Mouse (Mus musculus): ENCODE results near the gene Atp6v1fnb.

Atp6v1fnb gene

DNA sequence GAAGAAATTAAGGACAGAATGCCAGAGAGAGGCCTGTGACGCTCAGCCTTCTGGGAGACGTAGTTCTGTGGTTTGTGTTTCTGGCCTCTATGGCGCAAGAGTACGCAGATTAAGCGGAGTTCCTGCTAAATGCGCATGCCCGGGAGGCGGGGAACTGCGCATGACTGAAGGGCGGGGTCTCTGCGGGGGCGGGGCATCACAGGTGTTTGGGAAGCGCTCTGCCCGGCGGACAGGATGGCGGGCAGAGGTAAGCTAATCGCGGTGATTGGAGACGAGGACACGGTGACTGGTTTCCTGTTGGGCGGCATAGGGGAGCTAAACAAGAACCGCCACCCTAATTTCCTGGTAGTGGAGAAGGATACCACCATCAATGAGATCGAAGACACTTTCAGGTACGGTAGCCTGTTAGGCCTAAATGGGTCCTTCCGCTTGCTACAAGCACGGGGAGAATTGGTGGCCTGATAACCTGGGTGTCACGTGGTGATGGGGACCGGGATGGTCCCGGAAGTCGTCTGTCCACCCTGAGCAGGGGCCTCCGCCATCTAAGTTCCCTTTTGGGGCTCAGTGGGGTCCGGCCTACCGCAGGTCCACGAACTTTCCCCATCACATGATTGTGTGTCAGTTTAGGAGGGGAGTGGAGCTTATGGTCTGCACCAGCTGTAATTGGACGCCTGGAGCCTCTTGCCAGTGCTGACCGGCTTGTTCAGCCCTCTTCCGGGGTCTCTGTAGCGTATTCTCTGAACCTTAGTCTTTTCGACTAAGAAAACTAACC lies 3.5 kb upstream of the Atp6v1fnb start, which contains the start of gene Atp6v1f:
Atp6v1f (plus strand) TSS at position 136 of the 772 bp plus-strand sequence.
- DNase-seq (ENCODE audit: low spot score in 2 of 2): peak; percentile 91 to 94

DNA sequence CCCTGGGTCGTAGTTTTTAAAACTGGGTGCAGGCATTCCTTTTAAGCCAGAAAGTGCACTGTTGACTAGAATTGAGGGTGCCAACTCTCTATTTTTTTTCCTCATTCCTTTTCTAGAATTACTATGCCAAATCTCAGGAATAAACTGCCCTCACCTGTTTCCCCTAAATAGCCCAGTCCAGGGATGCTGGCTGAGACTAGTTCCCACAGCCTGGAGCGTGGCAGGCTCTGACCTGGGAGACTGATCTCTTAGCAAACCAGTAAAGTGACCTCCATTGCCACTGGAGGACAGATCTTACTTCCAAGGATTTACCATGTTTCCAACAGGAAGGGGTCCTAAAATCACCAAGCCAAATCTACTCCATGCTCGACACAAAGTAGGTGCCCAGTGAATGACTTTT lies 2.4 kb upstream of the Atp6v1fnb start:
- DNase-seq (ENCODE audit: low spot score in 2 of 2): no peak

DNA sequence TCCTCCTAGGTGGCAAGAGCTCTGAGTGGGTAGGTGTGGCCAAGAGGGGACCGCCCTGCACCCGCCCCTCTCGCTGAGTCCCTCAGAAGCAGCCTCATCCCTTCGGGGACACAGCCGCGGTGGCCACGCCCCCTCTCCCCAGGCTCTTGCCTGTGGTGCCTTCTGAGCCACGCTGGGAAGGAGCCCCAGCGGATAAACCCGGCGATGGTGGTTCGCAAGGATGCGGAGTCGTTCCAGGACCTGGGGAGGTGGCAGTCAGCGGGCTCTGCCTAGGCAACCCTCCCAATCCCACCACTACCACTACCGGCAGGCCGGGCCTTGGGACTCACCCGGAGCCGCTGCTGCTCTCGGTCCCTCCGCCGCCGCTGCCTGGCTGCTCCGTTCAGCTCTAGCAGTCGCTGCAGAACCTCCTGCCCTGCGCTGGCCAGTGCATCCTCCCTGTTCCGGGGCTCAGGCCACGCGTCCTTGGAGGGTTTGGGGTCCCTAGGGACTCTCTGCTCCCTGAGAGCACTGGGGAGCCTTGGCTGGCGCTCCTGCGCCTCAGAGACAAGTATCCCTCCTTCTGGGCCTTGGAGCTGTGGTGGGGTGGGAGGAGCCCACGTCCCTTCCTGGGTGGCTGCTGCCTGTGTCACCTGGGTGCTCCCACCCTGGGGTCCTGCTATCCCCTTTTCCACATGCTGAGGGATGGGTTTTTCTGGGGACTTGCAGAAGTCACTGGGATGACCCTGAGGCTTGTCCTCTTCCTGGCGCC lies 2.9 kb downstream of the Atp6v1fnb start:
- DNase-seq (ENCODE audit: low spot score in 2 of 2): peak; percentile 68 to 80

DNA sequence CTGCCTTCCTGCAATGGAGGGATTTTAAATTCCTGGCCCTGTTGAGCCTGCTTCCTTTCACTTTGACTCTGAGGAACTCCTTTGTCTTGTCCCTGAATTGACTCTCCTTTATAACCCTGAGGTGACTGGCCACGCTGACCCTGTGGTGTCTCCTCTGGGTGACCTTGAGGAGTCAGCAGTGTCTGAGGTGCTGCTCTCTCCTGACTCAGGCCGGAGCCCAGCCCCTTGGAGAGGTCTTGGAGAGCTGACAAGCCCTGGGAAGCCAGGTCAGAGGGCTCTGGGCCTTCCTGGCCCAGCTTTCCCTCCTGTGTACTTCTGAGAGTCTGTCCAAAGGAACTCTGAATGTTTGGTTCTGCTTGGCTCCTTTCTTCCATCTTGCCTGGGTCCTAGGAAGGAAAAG lies 3.5 kb downstream of the Atp6v1fnb start:
- no peak for DNase-seq (ENCODE audit: low spot score in 2 of 2)

DNA sequence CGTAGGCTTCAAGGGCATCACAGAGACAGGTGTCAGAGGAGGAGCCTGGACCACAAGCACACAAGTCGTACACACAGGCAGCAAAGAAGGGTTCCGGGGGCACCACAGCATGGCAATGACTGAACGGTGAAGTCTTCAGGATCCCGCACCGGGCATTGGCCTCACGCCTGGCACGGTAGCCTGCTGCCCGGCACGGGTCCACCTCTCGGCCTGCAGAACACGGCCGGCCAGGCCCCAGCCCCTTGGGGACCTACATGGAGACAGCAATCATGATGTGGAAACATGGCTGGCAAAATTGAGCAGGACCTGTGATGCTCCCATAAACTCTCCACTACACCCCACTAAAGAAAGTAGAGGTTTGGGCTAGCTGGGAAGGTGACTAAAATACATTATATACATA lies 11.5 kb downstream of the Atp6v1fnb start:
- no peak for DNase-seq (ENCODE audit: low spot score in 2 of 2)

DNA sequence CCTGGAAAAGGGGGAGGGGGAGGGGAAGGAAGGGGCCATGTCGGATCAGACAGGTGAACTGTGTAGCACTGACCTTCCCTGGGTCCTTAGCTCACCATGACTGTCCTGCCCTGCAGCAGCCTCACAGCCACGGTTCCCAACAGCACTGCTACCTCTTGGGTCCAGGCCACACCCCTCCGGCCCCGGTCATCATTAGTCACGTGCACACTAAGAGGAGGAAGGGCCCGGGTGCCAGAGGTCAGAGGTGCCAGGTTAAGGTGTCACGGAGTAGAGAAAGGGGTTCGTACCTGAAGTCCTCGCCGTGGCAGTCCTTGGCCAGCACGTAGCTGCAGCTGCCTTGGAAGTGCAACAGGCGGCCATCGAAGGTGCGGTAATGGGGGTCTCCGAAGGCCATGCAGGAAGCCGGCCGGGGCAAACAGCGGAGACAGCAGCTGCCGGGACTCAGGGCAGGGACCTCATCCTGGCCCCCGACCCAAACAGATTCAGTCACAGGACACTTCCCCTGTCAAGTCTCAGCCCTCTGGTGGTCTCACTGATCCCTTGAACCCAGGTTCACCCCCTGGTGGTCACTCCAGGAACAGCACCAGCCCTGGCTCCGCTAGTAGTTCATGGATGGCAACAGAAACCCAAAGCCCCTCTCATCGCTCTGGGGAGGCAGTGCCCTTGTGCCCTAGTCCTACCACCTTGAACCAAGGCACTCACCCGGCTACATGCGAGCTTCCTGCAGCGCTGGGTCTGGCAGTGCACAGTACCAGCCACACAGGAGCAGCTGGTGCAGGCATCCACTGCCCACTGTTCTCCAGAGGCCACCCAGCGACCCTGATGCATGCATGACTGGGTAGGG lies 13.7 kb downstream of the Atp6v1fnb start:
- DNase-seq (ENCODE audit: low spot score in 2 of 2): peak; percentile 29 to 60

DNA sequence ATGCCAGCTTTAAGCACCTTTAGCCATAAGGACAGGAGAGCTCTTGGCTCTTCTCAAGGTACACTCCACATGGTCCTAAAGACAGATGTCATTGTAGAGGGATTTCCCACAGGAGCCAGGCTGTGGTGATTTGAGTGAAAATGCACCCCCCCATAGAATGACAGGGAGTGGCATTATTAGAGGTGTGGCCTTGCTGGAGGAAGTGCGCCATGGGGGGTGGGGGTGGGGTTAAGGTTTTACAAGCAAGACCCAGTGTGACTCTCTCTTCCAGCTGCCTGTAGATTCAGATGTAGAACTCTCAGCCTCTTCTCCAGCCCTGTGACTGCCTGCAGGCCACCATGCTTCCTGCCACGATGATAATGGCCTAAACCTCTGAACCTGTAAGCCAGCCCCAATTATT lies 14.7 kb downstream of the Atp6v1fnb start:
- no peak for DNase-seq (ENCODE audit: low spot score in 2 of 2)

DNA sequence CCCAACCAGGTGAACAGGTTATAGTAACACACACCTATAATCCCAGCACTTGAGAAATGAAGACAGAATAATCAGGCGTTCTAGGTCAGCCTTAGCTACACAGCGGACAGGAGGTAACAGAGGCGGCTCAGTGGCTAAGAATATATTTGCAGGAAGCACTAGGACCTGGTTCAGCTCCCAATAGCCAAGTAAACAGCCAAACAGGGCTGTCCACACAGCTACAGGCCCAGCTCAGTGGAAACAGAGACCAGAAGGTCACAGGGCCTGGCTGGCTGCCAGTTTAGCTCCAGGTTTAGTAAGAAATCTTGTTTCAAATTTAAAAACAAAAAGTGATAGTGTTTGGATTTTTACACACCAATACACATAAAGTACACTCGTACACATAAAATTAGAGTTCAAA lies 22.9 kb downstream of the Atp6v1fnb start:
- no peak for DNase-seq (ENCODE audit: low spot score in 2 of 2)

DNA sequence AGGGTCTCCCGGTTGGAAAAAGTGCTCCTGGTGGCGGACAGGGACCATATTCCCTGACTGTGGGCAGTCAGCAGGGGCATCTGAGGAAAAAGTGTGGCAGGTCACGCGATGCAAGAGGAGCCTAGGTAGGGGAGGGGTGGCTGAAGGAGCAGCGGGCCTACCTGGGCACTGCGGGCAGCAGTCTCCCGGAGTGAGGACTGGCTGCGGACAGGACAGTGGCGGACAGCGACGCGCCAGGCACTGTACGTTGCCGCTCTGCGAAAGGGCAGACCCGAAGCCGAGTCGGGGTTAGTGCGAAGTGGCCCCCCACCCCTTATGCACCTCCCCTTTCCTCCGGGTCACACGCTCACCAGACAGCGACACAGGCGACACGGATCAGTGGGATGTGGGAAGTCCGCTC lies 25.0 kb downstream of the Atp6v1fnb start:
- DNase-seq (ENCODE audit: low spot score in 2 of 2): no peak

DNA sequence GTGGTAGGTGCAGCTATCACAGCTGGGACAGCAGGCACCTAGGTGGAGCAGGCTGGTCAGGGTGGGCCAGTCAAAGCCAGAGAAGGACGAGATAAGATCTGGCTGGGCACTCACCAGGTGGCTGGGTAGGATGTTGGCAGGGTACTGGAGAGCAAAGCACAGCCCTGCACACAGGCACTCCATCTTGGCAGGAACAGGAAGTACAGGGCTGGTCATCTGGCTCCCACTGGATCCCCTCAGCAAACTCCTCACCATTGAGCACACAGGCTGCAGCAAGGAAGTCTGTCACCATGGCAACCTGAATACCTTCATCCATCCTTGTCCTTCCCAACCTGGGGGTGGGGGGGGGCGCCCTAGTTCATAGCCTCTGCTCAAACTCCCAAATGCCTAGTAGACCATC lies 26.6 kb downstream of the Atp6v1fnb start:
- DNase-seq (ENCODE audit: low spot score in 2 of 2): no peak

DNA sequence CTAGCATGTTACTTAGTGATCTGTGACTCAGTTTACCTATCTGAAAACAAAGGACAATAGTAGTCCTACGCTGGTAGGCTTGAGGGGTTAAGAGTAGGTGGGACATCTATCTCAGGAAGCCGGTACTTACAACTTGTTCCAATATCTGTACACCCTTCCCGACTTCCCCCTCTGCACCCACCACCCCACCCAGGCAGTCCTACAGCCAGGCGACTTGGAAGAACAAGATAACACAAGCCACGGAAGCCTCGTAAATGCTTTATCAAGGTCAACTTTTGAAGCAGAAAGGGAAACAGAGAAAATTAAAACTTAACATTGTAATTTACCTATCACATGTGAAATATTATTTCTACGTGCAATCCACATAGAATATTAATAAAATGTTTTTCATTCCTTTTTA lies 28.9 kb downstream of the Atp6v1fnb start:
- DNase-seq (ENCODE audit: low spot score in 2 of 2): no peak

DNA sequence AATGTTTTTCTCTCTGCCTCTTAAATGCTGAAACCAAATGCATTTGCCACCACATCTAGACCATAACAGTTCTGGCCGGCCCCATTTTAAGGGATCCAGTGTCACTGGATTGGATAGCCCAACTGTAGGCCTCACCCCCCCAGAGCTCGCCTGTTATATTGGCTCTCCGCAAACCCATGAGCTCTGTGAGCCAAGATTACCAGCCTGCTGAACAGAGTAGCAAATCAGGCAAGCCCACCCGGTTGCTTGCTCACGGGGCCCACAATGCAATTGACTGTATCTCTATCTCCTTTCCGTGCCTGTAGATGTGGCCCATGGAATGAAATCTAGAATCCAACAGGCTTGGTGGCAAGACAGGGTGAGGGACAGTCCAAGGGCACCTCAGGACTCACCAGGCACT lies 29.6 kb downstream of the Atp6v1fnb start:
- DNase-seq (ENCODE audit: low spot score in 2 of 2): no peak

DNA sequence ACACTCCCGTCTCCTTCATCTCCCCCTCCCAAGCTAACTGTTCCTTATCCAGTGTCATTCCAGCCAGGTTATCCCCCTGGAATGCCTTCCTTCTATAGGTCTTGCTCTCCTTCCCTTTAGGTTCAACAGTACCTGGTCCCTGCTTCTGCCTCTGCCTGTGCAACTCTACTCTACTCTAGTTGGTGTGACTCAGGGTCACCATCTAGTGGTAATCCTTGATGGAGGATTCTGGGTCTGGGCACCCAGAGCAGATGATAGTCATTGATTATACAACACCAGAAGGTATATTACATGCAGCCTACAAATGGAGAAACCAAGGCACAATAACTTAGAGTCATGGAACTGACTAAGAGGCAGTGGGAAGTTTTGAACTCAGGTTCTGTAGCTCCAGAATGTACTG lies 30.4 kb downstream of the Atp6v1fnb start:
- no peak for DNase-seq (ENCODE audit: low spot score in 2 of 2)

DNA sequence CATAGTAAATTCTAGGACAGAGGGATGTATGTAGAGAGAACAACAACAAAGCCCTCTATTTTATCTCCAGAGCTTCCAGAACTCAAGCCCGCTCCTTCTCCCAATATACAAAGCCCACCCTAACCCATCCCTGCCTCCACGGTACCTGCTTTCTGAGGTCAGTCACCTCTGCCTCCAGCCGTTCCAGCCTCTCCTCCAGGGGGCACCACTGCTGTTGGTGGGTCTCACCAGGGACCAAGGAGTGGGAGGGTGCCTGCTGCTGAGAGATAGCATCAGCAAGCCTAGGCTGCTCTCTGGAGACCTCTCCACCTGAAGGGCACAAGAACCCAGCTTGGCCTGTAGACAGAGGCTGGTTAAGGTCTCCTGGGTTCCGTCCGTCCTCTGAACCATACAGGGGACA lies 34.3 kb downstream of the Atp6v1fnb start:
- DNase-seq (ENCODE audit: low spot score in 2 of 2): no peak

DNA sequence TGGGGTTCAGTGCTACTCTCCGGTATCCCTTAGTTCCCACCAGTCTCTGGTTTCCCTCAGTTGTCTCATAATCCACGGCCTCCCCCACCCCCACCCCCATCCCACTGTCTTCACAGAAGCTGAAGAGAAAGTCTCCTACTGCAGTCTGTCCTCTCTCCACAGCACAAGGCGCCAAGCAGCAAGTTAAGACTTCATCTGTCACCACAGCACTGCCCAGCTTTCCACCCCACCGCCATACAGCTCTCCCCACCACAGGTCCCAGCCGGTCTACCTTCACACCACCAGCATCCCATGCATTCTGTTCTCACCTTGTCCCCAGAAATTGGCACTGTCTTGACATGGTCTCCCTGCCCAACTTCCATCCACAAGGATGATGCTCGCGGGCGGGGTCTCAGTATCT lies 35.6 kb downstream of the Atp6v1fnb start:
- no peak for DNase-seq (ENCODE audit: low spot score in 2 of 2)

DNA sequence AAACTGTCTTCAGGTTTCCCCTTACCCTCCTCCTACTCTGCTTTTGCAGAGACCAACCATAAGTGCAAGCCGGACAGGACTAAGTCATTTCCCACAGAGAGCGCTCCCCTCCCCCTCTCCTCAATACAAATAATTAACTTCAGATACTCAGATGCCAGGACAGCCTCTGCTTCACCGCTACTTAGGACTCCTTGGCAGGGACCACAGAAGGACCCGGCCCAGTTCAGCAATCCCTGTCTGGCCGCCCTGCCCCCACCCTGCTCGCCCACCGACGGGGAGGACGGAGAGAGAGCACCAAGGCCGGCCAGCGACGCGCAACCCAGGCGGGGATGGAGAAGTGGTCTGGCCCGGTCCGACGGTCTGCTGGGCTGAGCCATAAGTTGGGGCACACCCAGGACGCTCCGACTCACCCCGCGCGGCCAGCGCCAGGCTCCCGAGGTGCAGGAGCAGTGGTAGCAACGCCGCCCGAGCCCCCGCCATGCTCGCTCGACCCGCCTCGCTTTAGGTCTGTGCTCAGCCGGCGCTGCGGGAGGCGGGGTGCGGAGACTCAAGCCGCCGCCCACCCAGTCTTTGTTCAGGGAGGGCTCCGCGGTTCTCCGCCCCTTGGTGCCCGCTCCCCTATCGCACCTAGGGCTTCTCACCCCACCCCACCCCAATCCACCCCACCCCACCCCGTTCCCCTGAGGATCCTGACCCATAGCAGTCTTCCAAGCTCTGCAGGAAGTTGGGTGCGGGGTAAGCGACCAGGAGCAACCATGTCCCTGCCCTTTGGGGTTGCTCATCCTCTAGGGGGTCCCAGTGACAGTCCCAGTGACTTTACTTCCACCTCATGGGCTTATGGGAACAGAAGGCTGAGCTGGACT lies 36.4 kb downstream of the Atp6v1fnb start, which contains the start of gene Kcp:
Kcp (minus strand) TSS at position 506 of the 863 bp plus-strand sequence.
- no peak for DNase-seq (ENCODE audit: low spot score in 2 of 2)

DNA sequence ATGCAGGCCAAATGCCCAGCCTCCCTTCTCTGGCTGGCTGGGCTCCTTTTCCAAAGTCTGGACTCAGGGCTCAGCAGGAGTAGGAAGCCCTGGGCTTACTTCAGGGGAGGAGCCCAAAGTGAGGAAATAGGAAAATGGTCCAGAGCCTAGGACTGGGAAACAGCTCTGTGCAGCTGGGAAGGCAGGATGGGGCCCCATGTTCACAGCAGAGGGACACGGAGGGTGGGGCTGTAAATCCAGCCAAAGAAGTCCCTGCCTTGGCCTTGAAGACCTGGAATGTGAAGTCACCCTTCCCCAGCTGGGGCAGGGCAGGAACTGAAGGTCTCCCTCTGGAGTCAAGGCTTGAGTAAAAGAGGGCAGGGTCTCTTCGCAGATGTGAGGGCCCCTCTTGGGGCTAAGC lies 37.8 kb downstream of the Atp6v1fnb start:
- DNase-seq (ENCODE audit: low spot score in 2 of 2): no peak

DNA sequence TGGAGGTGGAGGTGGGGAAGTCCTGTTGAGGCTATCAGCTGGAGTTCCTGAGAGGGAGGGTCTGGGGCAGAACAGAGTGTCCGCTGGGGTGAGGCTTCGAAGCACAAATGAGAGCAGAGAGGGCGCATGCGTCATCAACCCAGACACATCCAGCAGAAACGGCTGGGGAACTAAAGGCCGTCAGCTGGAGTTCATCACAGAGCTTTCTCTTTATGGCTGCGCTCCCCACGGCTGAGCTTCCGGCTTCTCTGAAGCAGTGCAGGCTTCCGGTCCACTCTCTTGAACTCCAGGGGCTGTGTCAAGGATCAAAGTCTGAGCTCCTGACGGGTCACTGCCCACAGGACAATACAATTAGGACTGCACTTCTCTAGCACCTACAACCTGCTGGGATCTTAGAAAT lies 42.0 kb downstream of the Atp6v1fnb start:
- no peak for DNase-seq (ENCODE audit: low spot score in 2 of 2)

DNA sequence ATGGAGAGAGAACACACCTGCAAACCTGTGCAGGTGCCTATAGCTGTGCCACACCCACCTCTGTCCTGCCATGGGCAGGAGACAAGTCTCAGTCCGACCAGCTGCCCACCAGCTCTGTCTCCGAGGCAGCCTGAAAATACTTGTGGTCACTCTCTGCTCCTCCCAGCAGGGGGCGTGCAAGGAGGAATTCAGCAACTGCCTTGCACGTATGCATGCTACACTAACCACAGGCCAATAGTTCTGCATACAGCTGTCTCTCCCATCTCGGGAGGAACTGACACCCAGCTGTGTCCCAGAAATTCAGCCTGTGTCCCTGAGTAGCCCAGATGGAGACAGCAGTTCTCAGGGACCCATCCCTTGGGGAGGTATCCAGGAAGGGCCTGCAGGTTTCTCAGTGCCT lies 45.9 kb downstream of the Atp6v1fnb start:
- DNase-seq (ENCODE audit: low spot score in 2 of 2): peak; percentile 63 to 72

DNA sequence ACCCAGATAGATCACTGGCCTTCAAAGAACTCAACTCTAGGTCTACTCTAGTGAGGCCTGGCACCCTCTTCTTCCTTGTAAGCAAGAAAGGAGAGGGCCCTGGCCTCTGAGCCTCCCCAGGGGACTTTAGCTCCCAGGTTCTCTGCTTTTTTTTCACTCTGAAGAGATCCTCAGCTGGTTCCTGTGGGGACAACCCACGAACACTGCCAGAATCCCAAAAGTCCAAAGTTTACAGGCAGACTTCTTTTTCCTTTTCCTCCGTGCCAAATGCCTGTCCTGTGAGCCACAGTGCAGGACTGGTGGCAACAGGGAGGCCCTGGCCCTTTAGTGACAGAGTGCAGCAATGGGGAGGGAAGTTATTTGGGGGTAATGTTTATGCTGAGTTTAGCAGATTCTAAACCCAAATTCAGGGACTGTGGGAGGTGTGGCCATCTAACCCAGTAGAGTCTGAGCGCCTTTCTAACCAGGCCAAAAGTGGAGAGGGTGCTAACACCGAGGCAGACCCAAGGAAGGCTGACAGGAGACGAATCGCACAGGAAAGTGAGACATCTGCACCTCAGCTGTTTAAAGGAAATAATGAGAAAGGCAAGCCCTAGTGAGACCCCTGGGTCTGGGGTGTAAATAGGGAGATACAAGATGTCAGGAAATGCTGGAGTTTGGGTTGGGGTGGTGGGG lies 51.5 kb downstream of the Atp6v1fnb start:
- no peak for DNase-seq (ENCODE audit: low spot score in 2 of 2)
